Mouse (Mus musculus) testis, adult 2 months (tissue): ENCODE data around the gene Msl2.

ENCODE experiments used
- CTCF ChIP-seq: fragments of 200-500 bp; IDR thresholded peaks from 2 replicates; pipeline ENCODE4 v1.5.1; 2012; ENCODE audit warnings: low read depth, mild to moderate bottlenecking, inconsistent platforms, low read length, moderate library complexity; ENCODE audit not compliant: control insufficient read depth, insufficient read depth, insufficient replicate concordance
- POLR2A ChIP-seq: fragments of 200-500 bp; IDR thresholded peaks from 2 replicates; pipeline ENCODE4 v1.6.1; 2012; ENCODE audit warnings: low read depth, mild to moderate bottlenecking, inconsistent platforms, low read length, moderate library complexity; ENCODE audit not compliant: control insufficient read depth

DNA sequence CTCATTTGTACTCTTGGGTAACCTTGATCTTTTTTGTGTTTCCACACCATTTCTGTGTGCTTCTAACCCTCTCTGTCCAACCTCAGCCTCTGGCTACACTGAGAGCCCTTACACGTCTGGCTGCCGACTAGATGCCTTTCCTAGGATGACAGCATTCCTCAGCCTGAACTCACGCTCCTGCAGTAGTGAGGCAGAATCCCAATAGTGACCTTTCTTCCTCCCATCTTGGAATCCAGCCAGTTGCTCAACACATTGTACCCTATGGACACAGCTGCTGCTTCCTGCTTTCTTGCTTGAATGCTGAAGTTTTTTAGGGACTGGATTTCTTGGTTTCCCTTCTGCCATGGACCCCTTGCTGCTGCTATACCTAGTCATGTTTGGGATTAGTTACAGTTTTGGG lies 36.1 kb downstream of the Msl2 start:
- TF ChIP-seq CTCF: no peak
- TF ChIP-seq POLR2A: no peak
